Mouse (Mus musculus): ENCODE data around the gene Anapc13. TPM values are rescaled to one million over a fixed set of nuclear protein-coding genes. Genes with fewer than 3 reads are reported as not detected.

Gene Anapc13
- total and polyA plus RNA-seq, 2 experiments from 2014 or later = 49.9 to 136 TPM

- Histone ChIP-seq H3K9me3 (ENCODE audit: low read length) (no peaks in the 10 kb centered on the region), H3K27ac (ENCODE audit: low read depth, low read length) (no peak overlapping the region), H3K36me3 (ENCODE audit: insufficient read depth, low read length) (peaks cover 22% of the 10 kb centered on the region), H3K4me2 (ENCODE audit: low read depth, low read length, poor library complexity, severe bottlenecking) (no peak overlapping the region), H3K9ac (replicated peaks; ENCODE audit: low read length, poor library complexity, severe bottlenecking) (no peak overlapping the region), H3K27me3 (ENCODE audit: insufficient read depth, low read length) (no peaks in the 10 kb centered on the region), H3K4me1 (ENCODE audit: insufficient read depth, low read length) (no peaks in the 10 kb centered on the region), H3K4me3 (ENCODE audit: low read depth, low read length) (no peak overlapping the region)
- no peak for DNase-seq (ENCODE audit: low spot score)
- WGBS = 88% methylated on average over 3 of the region's 3 CpGs
- ATAC-seq (ENCODE audit: low FRiP score) = no peak
- TF ChIP-seq CTCF (IDR thresholded peaks at IDR 0.05) = no peak
These were observed 11.0 kb upstream of the Anapc13 start for GRCm38 (mm10) chr9:102615071-102615470.

- no peak overlapping the region for H3K4me3 ChIP-seq (ENCODE audit: low read depth, low read length)
- H3K9me3 ChIP-seq (ENCODE audit: low read length) = no peaks in the 10 kb centered on the region
- DNase-seq (ENCODE audit: low spot score) (no peak), ATAC-seq (ENCODE audit: low FRiP score) (no peak)
- no peak overlapping the region for H3K9ac ChIP-seq (replicated peaks; ENCODE audit: low read length, poor library complexity, severe bottlenecking)
- no peak for TF ChIP-seq CTCF (IDR thresholded peaks at IDR 0.05)
- peaks cover 20% of the 10 kb centered on the region for H3K36me3 ChIP-seq (ENCODE audit: insufficient read depth, low read length)
- no peak overlapping the region for H3K27ac ChIP-seq (ENCODE audit: low read depth, low read length)
- WGBS = 88% methylated on average over 9 of the region's 9 CpGs
- no peaks in the 10 kb centered on the region for H3K27me3 ChIP-seq (ENCODE audit: insufficient read depth, low read length)
- H3K4me2 ChIP-seq (ENCODE audit: low read depth, low read length, poor library complexity, severe bottlenecking) = no peak overlapping the region
- H3K4me1 ChIP-seq (ENCODE audit: insufficient read depth, low read length) = no peaks in the 10 kb centered on the region
These were observed 9.8 kb upstream of the Anapc13 start for GRCm38 (mm10) chr9:102616267-102616666.

- Histone ChIP-seq H3K36me3 (ENCODE audit: insufficient read depth, low read length) (no peaks in the 10 kb centered on the region; the same call in 1 of the 2 replicates), H3K27ac (ENCODE audit: low read depth, low read length) (no peak overlapping the region), H3K4me1 (ENCODE audit: insufficient read depth, low read length) (no peaks in the 10 kb centered on the region), H3K4me3 (ENCODE audit: low read depth, low read length) (no peak overlapping the region), H3K9me3 (ENCODE audit: low read length) (no peaks in the 10 kb centered on the region), H3K9ac (replicated peaks; ENCODE audit: low read length, poor library complexity, severe bottlenecking) (no peak overlapping the region), H3K27me3 (ENCODE audit: insufficient read depth, low read length) (no peaks in the 10 kb centered on the region), H3K4me2 (ENCODE audit: low read depth, low read length, poor library complexity, severe bottlenecking) (no peak overlapping the region)
- no peak for DNase-seq (ENCODE audit: low spot score)
- no peak for ATAC-seq (ENCODE audit: low FRiP score)
- no peak for TF ChIP-seq CTCF (IDR thresholded peaks at IDR 0.05)
- 76% methylated on average over 5 of the region's 5 CpGs for WGBS
These were observed 4.7 kb upstream of the Anapc13 start for GRCm38 (mm10) chr9:102621385-102621784.

DNA sequence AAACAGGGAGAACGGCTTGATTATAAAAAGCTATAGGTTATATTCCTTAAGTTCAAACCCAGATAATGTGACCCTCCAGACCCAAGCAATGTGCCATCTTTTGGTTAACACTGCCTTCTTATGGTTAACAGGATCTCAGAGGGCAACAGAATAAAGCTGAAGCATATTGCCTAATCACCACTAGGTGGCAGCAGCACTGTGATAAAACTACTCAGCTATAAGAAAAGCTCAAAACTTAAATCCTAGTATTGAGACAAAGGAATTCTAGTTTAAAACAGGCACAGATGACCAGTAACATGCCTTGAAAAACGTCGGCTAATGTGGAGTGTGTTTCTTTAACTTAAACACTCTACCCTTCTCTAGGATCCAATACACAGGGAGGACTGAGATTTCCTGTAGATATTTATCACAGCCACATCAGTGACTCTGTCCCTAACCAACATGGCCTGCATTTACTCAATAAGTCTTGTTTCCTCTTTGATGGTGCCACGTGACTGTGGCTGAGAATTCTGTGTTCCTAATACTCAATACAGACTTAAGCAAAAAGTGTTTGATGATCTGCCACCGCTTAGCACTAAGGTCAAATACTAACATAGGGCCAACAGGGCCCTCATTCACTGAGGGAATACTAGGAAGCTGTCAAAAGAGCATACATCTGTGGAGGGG lies 3.8 kb upstream of the Anapc13 start:
- Histone ChIP-seq H3K4me2 (ENCODE audit: low read depth, low read length, poor library complexity, severe bottlenecking) (no peak overlapping the region), H3K9me3 (ENCODE audit: low read length) (no peaks in the 10 kb centered on the region), H3K4me3 (ENCODE audit: low read depth, low read length) (no peak overlapping the region), H3K27me3 (ENCODE audit: insufficient read depth, low read length) (no peaks in the 10 kb centered on the region), H3K27ac (ENCODE audit: low read depth, low read length) (no peak overlapping the region), H3K9ac (replicated peaks; ENCODE audit: low read length, poor library complexity, severe bottlenecking) (no peak overlapping the region), H3K36me3 (ENCODE audit: insufficient read depth, low read length) (no peaks in the 10 kb centered on the region; the same call in 1 of the 2 replicates), H3K4me1 (ENCODE audit: insufficient read depth, low read length) (peaks cover 5% of the 10 kb centered on the region; the same call in 1 of the 2 replicates)
- DNase-seq (ENCODE audit: low spot score) (peak; percentile 90), ATAC-seq (ENCODE audit: low FRiP score) (no peak)
- TF ChIP-seq CTCF (IDR thresholded peaks at IDR 0.05) = peak; percentile 95
- WGBS = 28% methylated on average over 5 of the region's 5 CpGs

DNA sequence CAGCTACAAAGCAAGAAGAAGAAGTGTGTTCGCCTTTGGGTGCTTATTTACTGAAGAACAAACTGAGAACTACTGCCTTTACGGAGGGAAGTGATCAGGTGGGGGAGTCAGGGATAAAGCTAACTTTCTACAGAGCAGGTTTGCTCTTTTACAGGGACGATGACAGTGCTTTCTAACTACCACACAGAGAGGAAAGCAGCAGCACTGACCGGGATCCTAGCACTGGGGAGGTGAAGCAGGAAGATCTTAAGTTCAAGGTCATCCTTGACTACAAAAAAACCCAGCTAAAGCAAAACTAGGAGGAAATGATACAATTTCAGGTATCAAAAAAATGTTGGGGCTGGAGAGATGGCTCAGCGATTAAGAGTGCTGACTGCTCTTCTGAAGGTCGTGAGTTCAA lies 3.2 kb upstream of the Anapc13 start:
- DNase-seq (ENCODE audit: low spot score) (no peak), ATAC-seq (ENCODE audit: low FRiP score) (no peak)
- H3K9ac ChIP-seq (replicated peaks; ENCODE audit: low read length, poor library complexity, severe bottlenecking) = no peak overlapping the region
- no peak overlapping the region for H3K4me3 ChIP-seq (ENCODE audit: low read depth, low read length)
- WGBS = 87% methylated on average over 6 of the region's 6 CpGs
- H3K4me2 ChIP-seq (ENCODE audit: low read depth, low read length, poor library complexity, severe bottlenecking) = no peak overlapping the region
- no peaks in the 10 kb centered on the region; the same call in 1 of the 2 replicates for H3K36me3 ChIP-seq (ENCODE audit: insufficient read depth, low read length)
- H3K27me3 ChIP-seq (ENCODE audit: insufficient read depth, low read length) = no peaks in the 10 kb centered on the region
- H3K9me3 ChIP-seq (ENCODE audit: low read length) = no peaks in the 10 kb centered on the region
- H3K4me1 ChIP-seq (ENCODE audit: insufficient read depth, low read length) = peaks cover 7% of the 10 kb centered on the region; the same call in 1 of the 2 replicates
- no peak overlapping the region for H3K27ac ChIP-seq (ENCODE audit: low read depth, low read length)
- TF ChIP-seq CTCF (IDR thresholded peaks at IDR 0.05) = no peak

DNA sequence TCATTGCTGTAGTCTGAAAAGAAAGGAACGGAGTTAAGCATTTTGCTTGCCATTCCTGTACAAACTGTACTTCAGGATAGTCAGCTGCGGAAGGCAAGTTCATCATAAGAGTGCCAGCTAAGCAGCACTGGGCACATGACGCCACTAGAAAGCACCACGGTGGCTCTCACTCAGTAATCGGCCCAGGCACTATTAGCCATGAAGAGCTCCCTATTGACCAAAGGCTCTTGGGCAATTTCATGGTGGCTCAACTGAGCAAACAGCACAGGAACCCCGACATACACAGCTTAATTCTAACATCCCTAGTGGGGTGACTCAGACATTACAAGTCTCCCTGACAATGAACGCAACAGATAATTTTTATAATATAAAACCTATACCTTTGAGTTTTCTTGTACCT lies 2.5 kb upstream of the Anapc13 start:
- 71% methylated on average over 7 of the region's 7 CpGs for WGBS
- no peak for TF ChIP-seq CTCF (IDR thresholded peaks at IDR 0.05)
- Histone ChIP-seq H3K9ac (replicated peaks; ENCODE audit: low read length, poor library complexity, severe bottlenecking) (no peak overlapping the region), H3K9me3 (ENCODE audit: low read length) (no peaks in the 10 kb centered on the region), H3K4me2 (ENCODE audit: low read depth, low read length, poor library complexity, severe bottlenecking) (no peak overlapping the region), H3K36me3 (ENCODE audit: insufficient read depth, low read length) (no peaks in the 10 kb centered on the region; the same call in 1 of the 2 replicates), H3K4me1 (ENCODE audit: insufficient read depth, low read length) (peaks cover 7% of the 10 kb centered on the region; the same call in 1 of the 2 replicates), H3K4me3 (ENCODE audit: low read depth, low read length) (no peak overlapping the region), H3K27me3 (ENCODE audit: insufficient read depth, low read length) (no peaks in the 10 kb centered on the region), H3K27ac (ENCODE audit: low read depth, low read length) (no peak overlapping the region)
- ATAC-seq (ENCODE audit: low FRiP score) (no peak), DNase-seq (ENCODE audit: low spot score) (no peak)
